Mouse (Mus musculus): Measurements from ENCODE around the gene Gm49383. TPM values are rescaled to one million over a fixed set of nuclear protein-coding genes. Genes with fewer than 3 reads are reported as not detected.

Gm49383 gene
- total RNA-seq, 2 experiments from 2014 or later: 2.1 to 5.6 TPM

Small RNA genes lying within 50 kb of the gene (microRNA-seq; reads per million reads assigned to microRNA genes)
- gene Gm47287 (not detected), gene Gm47295 (1.0 reads per million)

Other genes starting within 250 kb of the Gm49383 start
- 1,000 to 10,000 TPM; 1,009 to 1,161 TPM for gene Rps29, start 37.9 kb downstream of the Gm49383 start, total RNA-seq (2021)
- not detected for gene Lrr1, start 28.3 kb downstream of the Gm49383 start, total RNA-seq (2021)
- gene Rpl36al, start 13.0 kb downstream of the Gm49383 start, total RNA-seq (2021): 100 to 1,000 TPM; 165 to 192 TPM
- gene Mgat2, start 12.9 kb downstream of the Gm49383 start, total RNA-seq (2021): 10 to 100 TPM; 27.3 to 30.7 TPM
- 1 to 10 TPM; 1.8 to 1.9 TPM for gene Dnaaf2, start 1.3 kb upstream of the Gm49383 start, total RNA-seq (2021)
- 1 to 10 TPM; 2.2 to 2.8 TPM for gene Gm49384, start 7.2 kb upstream of the Gm49383 start, total RNA-seq (2021)
- under 1 TPM in 1 of 2 experiments, not detected in 1; 0.79 TPM for gene Pole2, start 31.1 kb upstream of the Gm49383 start, total RNA-seq (2021)
- 10 to 100 TPM; 19.0 to 22.5 TPM for gene Klhdc1, start 44.1 kb upstream of the Gm49383 start, total RNA-seq (2021)
- 100 to 1,000 TPM; 128 to 146 TPM for gene Klhdc2, start 99.6 kb upstream of the Gm49383 start, total RNA-seq (2021)
- 10 to 100 TPM; 35.9 to 53.2 TPM for gene Nemf, start 160.1 kb upstream of the Gm49383 start, total RNA-seq (2021)
- gene Arf6, start 175.0 kb upstream of the Gm49383 start, total RNA-seq (2021): 10 to 100 TPM; 49.9 to 61.4 TPM
- 1 to 10 TPM in 1 of 2 experiments, under 1 TPM in 1; 0.93 to 1.7 TPM for gene Gm9887, start 175.4 kb upstream of the Gm49383 start, total RNA-seq (2021)

Measured in left cerebral cortex, postnatal 36 days (tissue).